Mouse (Mus musculus): ENCODE results near the gene A930009A15Rik. TPM values are rescaled to one million over a fixed set of nuclear protein-coding genes. Genes with fewer than 3 reads are reported as not detected.

The A930009A15Rik gene
- polyA plus RNA-seq, 1 experiment from 2014 or later, result not detected

- H3K4me1 ChIP-seq (ENCODE audit: control insufficient read depth, insufficient read depth, low read length), result peaks cover 3% of the 10 kb centered on the region; the same call in 1 of the 2 replicates
- H3K4me2 ChIP-seq (ENCODE audit: low read depth, low read length), result peak overlapping the region; percentile 54
- ATAC-seq (ENCODE audit: low read depth), result peak; percentile 84
- WGBS, result 20% methylated on average over 15 of the region's 15 CpGs
- H3K27me3 ChIP-seq (replicated peaks; ENCODE audit: control insufficient read depth, insufficient read depth, low read length), result no peaks in the 10 kb centered on the region
- no peaks in the 10 kb centered on the region for H3K9me3 ChIP-seq (ENCODE audit: control insufficient read depth, low read length)
- 0 out of 2 replicates have a peak overlapping the region, but pooled peaks have one; percentile 11 for H3K9ac ChIP-seq (ENCODE audit: low read depth, low read length)
- H3K4me3 ChIP-seq (ENCODE audit: low read depth, low read length), result peak overlapping the region; percentile 25
- no peak overlapping the region for H3K27ac ChIP-seq (replicated peaks; ENCODE audit: low read depth, low read length)
- no peaks in the 10 kb centered on the region for H3K36me3 ChIP-seq (ENCODE audit: control insufficient read depth, insufficient read depth, low read length)
- peak; percentile 25 for DNase-seq (ENCODE audit: low spot score)
These were observed 48.6 kb downstream of the A930009A15Rik start for GRCm38 (mm10) chr10:115618288-115618856.

- Histone ChIP-seq H3K9me3 (ENCODE audit: control insufficient read depth, low read length) (no peaks in the 10 kb centered on the region), H3K27ac (replicated peaks; ENCODE audit: low read depth, low read length) (no peak overlapping the region), H3K9ac (ENCODE audit: low read depth, low read length) (no peak overlapping the region), H3K4me2 (ENCODE audit: low read depth, low read length) (no peak overlapping the region), H3K4me3 (ENCODE audit: low read depth, low read length) (no peak overlapping the region), H3K4me1 (ENCODE audit: control insufficient read depth, insufficient read depth, low read length) (peaks cover 11% of the 10 kb centered on the region), H3K27me3 (replicated peaks; ENCODE audit: control insufficient read depth, insufficient read depth, low read length) (no peaks in the 10 kb centered on the region), H3K36me3 (ENCODE audit: control insufficient read depth, insufficient read depth, low read length) (no peaks in the 10 kb centered on the region)
- no peak for ATAC-seq (ENCODE audit: low read depth)
- no peak for DNase-seq (ENCODE audit: low spot score)
- 72% methylated on average over 7 of the region's 7 CpGs for WGBS
These were observed 53.7 kb downstream of the A930009A15Rik start for GRCm38 (mm10) chr10:115623481-115623880.

- peak; percentile 88 for ATAC-seq (ENCODE audit: low read depth)
- peak overlapping the region; percentile 23; the same call in 1 of the 2 replicates for H3K4me2 ChIP-seq (ENCODE audit: low read depth, low read length)
- H3K4me1 ChIP-seq (ENCODE audit: control insufficient read depth, insufficient read depth, low read length), result peaks cover 9% of the 10 kb centered on the region; the same call in 1 of the 2 replicates
- 0 out of 2 replicates have a peak overlapping the region, but pooled peaks have one; percentile 15 for H3K27ac ChIP-seq (replicated peaks; ENCODE audit: low read depth, low read length)
- H3K9me3 ChIP-seq (ENCODE audit: control insufficient read depth, low read length), result no peaks in the 10 kb centered on the region
- no peaks in the 10 kb centered on the region for H3K27me3 ChIP-seq (replicated peaks; ENCODE audit: control insufficient read depth, insufficient read depth, low read length)
- 36% methylated on average over 15 of the region's 15 CpGs for WGBS
- peak; percentile 84 for DNase-seq (ENCODE audit: low spot score)
- H3K36me3 ChIP-seq (ENCODE audit: control insufficient read depth, insufficient read depth, low read length), result no peaks in the 10 kb centered on the region
- no peak overlapping the region for H3K9ac ChIP-seq (ENCODE audit: low read depth, low read length)
- no peak overlapping the region for H3K4me3 ChIP-seq (ENCODE audit: low read depth, low read length)
These were observed 54.3 kb downstream of the A930009A15Rik start for GRCm38 (mm10) chr10:115623956-115624671.

- H3K27ac ChIP-seq (replicated peaks; ENCODE audit: low read depth, low read length), result 0 out of 2 replicates have a peak overlapping the region, but pooled peaks have one; percentile 25
- H3K27me3 ChIP-seq (replicated peaks; ENCODE audit: control insufficient read depth, insufficient read depth, low read length), result no peaks in the 10 kb centered on the region
- H3K36me3 ChIP-seq (ENCODE audit: control insufficient read depth, insufficient read depth, low read length), result no peaks in the 10 kb centered on the region
- no peak overlapping the region for H3K4me3 ChIP-seq (ENCODE audit: low read depth, low read length)
- ATAC-seq (ENCODE audit: low read depth) (no peak), DNase-seq (ENCODE audit: low spot score) (no peak)
- no peaks in the 10 kb centered on the region for H3K9me3 ChIP-seq (ENCODE audit: control insufficient read depth, low read length)
- no peak overlapping the region for H3K9ac ChIP-seq (ENCODE audit: low read depth, low read length)
- H3K4me2 ChIP-seq (ENCODE audit: low read depth, low read length), result no peak overlapping the region
- H3K4me1 ChIP-seq (ENCODE audit: control insufficient read depth, insufficient read depth, low read length), result peaks cover 9% of the 10 kb centered on the region; the same call in 1 of the 2 replicates
- 62% methylated on average over 2 of the region's 2 CpGs for WGBS
These were observed 55.2 kb downstream of the A930009A15Rik start for GRCm38 (mm10) chr10:115624957-115625356.

GRCm38 (mm10) chr10:115626678-115627077 lies 56.9 kb downstream of the A930009A15Rik start:
- no peak overlapping the region for H3K4me2 ChIP-seq (ENCODE audit: low read depth, low read length)
- no peak overlapping the region for H3K9ac ChIP-seq (ENCODE audit: low read depth, low read length)
- no peak overlapping the region for H3K27ac ChIP-seq (replicated peaks; ENCODE audit: low read depth, low read length)
- peaks cover 9% of the 10 kb centered on the region; the same call in 1 of the 2 replicates for H3K4me1 ChIP-seq (ENCODE audit: control insufficient read depth, insufficient read depth, low read length)
- no peaks in the 10 kb centered on the region for H3K36me3 ChIP-seq (ENCODE audit: control insufficient read depth, insufficient read depth, low read length)
- DNase-seq (ENCODE audit: low spot score) (no peak), ATAC-seq (ENCODE audit: low read depth) (no peak)
- no peaks in the 10 kb centered on the region for H3K9me3 ChIP-seq (ENCODE audit: control insufficient read depth, low read length)
- no peaks in the 10 kb centered on the region for H3K27me3 ChIP-seq (replicated peaks; ENCODE audit: control insufficient read depth, insufficient read depth, low read length)
- WGBS, result 85% methylated on average over 6 of the region's 6 CpGs
- H3K4me3 ChIP-seq (ENCODE audit: low read depth, low read length), result no peak overlapping the region

Other genes starting within 250 kb of the A930009A15Rik start
- gene Tmem19, start 207.5 kb upstream of the A930009A15Rik start, polyA plus RNA-seq (2014; fragmentation: Nextera tagmentation; extraction: Ambion mirVana), result 29.3 and 36.2 TPM in 2 replicates
- 14.3 and 15.6 TPM in 2 replicates for gene Thap2, start 185.5 kb upstream of the A930009A15Rik start, polyA plus RNA-seq (2014; fragmentation: Nextera tagmentation; extraction: Ambion mirVana)
- 26.6 and 27.4 TPM in 2 replicates for gene Zfc3h1, start 185.0 kb upstream of the A930009A15Rik start, polyA plus RNA-seq (2014; fragmentation: Nextera tagmentation; extraction: Ambion mirVana)
- gene Lgr5, start 17.8 kb downstream of the A930009A15Rik start, polyA plus RNA-seq (2014; fragmentation: Nextera tagmentation; extraction: Ambion mirVana), result 10.4 and 13.1 TPM in 2 replicates
- gene Tspan8, start 246.8 kb downstream of the A930009A15Rik start, polyA plus RNA-seq (2014; fragmentation: Nextera tagmentation; extraction: Ambion mirVana), result 5.3 and 6.3 TPM in 2 replicates